Mouse (Mus musculus) cortical plate, adult 2 months (tissue): ENCODE data around the gene Micu1. TPM values are rescaled to one million over a fixed set of nuclear protein-coding genes. Genes with fewer than 3 reads are reported as not detected.
"Not testable (repeated sequence)": the region's sequence is repeated elsewhere in the genome, so short reads cannot be mapped to it uniquely, and the experiment has no call there.

Experiments
- H3K27ac ChIP-seq: fragments of 200-500 bp; 2 replicates; pipeline ENCODE4 v1.5.1; 2012; ENCODE audit warnings: low read length, control low read depth, inconsistent platforms; ENCODE audit not compliant: insufficient read depth
- H3K4me1 ChIP-seq: fragments of 200-500 bp; 2 replicates; pipeline ENCODE4 v1.6.1; 2011; ENCODE audit warnings: low read length; ENCODE audit not compliant: control insufficient read depth, insufficient read depth
- H3K4me3 ChIP-seq: fragments of 200-500 bp; 2 replicates; pipeline ENCODE4 v1.5.1; 2011; ENCODE audit warnings: mild to moderate bottlenecking, low read length, control low read depth; ENCODE audit not compliant: insufficient read depth
- CTCF ChIP-seq: fragments of 200-500 bp; IDR thresholded peaks from 2 replicates; pipeline ENCODE4 v1.5.1; 2011; ENCODE audit warnings: mild to moderate bottlenecking, control low read depth, low read length; ENCODE audit not compliant: insufficient read depth; ENCODE audit errors: extremely low read depth
- POLR2A ChIP-seq: fragments of 200-500 bp; IDR thresholded peaks from 2 replicates; pipeline ENCODE4 v1.6.1; 2011; ENCODE audit warnings: mild to moderate bottlenecking, low read length, control low read depth; ENCODE audit not compliant: insufficient read depth; ENCODE audit errors: extremely low read depth
- polyA plus RNA-seq: library from polyadenylated mRNA; depleted of rRNA; stranded (reverse); fragments of >200 nt; gene quantifications from 2 replicates; pipeline ENCODE4 v1.2.3, GENCODE M21; 2012

Gene Micu1
- polyA plus RNA-seq, 1 experiment: 144 TPM

GRCm38 (mm10) chr10:59873206-59873605 lies 170.9 kb downstream of the Micu1 start:
- Histone ChIP-seq H3K4me3 (no peak overlapping the region), H3K27ac (no peak overlapping the region), H3K4me1 (no peaks in the 10 kb centered on the region)
- TF ChIP-seq POLR2A: no peak

- Histone ChIP-seq H3K27ac (no peak overlapping the region), H3K4me1 (no peaks in the 10 kb centered on the region), H3K4me3 (no peak overlapping the region)
- TF ChIP-seq CTCF: no peak
- TF ChIP-seq POLR2A: no peak
Measured at GRCm38 (mm10) chr10:59873613-59874012, 171.3 kb downstream of the Micu1 start.

DNA sequence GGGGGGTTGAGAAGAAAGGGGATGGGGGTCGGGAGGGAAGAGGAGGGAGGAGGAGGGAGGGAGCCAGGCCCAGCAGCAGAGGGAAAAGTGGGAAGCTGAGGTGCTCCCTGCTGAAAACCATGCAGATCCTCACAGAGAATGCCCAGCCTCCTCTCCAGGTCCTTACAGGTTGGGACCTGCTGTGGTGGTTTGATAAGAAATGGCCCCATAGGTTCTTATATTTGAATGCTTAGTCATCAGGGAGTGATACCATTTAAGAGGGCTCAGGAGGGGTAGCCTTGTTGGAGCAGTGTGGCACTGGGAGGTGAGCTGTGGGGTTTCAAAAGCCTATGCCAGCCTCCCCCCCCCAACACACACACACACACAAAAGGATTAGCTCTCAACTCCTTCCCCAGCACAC lies 173.1 kb downstream of the Micu1 start:
- TF ChIP-seq POLR2A (no peak), CTCF (no peak)

GRCm38 (mm10) chr10:59876698-59877097 lies 174.4 kb downstream of the Micu1 start:
- not testable (repeated sequence) for H3K4me3 ChIP-seq, H3K4me1 ChIP-seq, H3K27ac ChIP-seq

More for the DNA sequence above, 173.1 kb downstream of the Micu1 start:
- no peak overlapping the region for H3K4me3 ChIP-seq
- H3K4me1 ChIP-seq: no peaks in the 10 kb centered on the region
- no peak overlapping the region for H3K27ac ChIP-seq

- H3K4me3 ChIP-seq: no peak overlapping the region
- H3K4me1 ChIP-seq: no peaks in the 10 kb centered on the region
- H3K27ac ChIP-seq: no peak overlapping the region
- TF ChIP-seq POLR2A: no peak
- no peak for TF ChIP-seq CTCF
Measured at GRCm38 (mm10) chr10:59877421-59878117, 175.3 kb downstream of the Micu1 start.

- Histone ChIP-seq H3K4me1 (no peaks in the 10 kb centered on the region), H3K27ac (peak overlapping the region; percentile 18; the same call in 1 of the 2 replicates), H3K4me3 (peak overlapping the region; percentile 59)
- TF ChIP-seq CTCF (no peak), POLR2A (no peak)
Measured at GRCm38 (mm10) chr10:59878823-59879222, 176.5 kb downstream of the Micu1 start.

DNA sequence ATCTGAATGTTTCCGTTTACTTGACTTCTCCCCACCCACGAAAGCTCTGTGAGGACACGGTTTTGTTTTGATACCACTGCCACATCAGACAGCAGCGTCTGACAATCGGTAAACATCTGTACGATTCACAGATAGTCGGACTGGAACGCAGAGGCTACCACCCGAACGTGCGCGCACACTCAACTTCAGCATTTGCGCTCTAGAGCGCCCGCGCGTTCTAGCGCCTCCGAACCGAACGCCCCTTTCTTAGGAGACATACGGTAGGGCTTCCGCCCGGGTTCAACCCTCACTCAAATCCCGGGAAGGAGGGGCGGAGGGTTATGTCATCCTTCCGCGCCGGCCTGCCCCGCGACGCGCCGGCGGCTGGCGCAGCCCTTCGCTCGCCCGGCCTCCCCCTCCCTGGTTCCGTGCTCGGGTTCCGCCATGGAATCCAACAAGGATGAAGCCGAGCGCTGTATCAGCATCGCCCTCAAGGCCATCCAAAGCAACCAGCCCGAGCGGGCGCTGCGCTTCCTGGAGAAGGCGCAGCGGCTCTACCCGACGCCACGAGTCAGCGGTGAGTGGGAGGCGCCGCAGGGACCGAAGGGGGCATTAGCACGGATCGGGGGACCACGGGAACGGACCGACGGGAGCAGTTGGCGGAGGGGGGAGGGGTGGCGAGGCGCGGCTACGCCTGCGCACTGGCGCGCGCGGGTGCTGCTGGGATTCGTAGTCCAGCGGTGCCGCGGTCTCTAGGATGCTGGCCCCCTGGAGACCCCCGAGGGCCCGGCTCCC lies 177.2 kb downstream of the Micu1 start, which contains the start of gene Dnajb12:
Dnajb12 (plus strand) TSS at position 302 of the 774 bp plus-strand sequence.
- Histone ChIP-seq H3K4me1 (no peaks in the 10 kb centered on the region; the same call in 1 of the 2 replicates), H3K27ac (peak within 1 kb of the TSS; percentile 97), H3K4me3 (peak within 1 kb of the TSS; percentile 59)
- TF ChIP-seq CTCF (no peak), POLR2A (peak; percentile 69)

DNA sequence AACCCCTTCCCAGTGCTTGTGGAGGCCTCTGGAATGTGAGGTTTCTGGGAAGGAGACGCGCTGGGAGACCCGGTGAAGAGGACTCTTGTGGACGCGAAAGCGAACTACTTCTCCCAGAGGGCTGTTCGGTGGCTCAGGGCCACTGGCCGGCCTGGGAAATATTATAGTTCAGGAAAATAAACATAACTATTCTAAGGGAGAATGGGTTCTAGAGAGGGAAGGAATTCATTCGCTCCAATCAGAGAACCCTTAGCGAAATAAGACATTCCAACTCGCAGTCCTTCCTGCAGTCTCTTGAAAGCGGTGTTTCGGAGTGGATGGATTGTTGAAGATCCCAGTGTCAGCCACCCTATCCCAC lies 177.7 kb downstream of the Micu1 start:
- Histone ChIP-seq H3K4me3 (peak overlapping the region; percentile 59), H3K4me1 (no peaks in the 10 kb centered on the region; the same call in 1 of the 2 replicates), H3K27ac (peak overlapping the region; percentile 97)
- no peak for TF ChIP-seq POLR2A
- TF ChIP-seq CTCF: no peak

GRCm38 (mm10) chr10:59880837-59881236 lies 178.6 kb downstream of the Micu1 start:
- H3K4me3 ChIP-seq: no peak overlapping the region; the same call in 1 of the 2 replicates
- TF ChIP-seq CTCF: no peak
- no peak for TF ChIP-seq POLR2A
- no peak overlapping the region for H3K27ac ChIP-seq
- no peaks in the 10 kb centered on the region; the same call in none of the 2 replicates for H3K4me1 ChIP-seq
